Mouse (Mus musculus) urinary bladder, postnatal 0 days (tissue): ENCODE results near the gene Nusap1. TPM values are rescaled to one million over a fixed set of nuclear protein-coding genes. Genes with fewer than 3 reads are reported as not detected.

Experiments used
- polyA plus RNA-seq: library from polyadenylated mRNA; unstranded; fragments of >200 nt; fragmentation: Nextera tagmentation; extraction: Ambion mirVana; gene quantifications from 2 replicates; pipeline ENCODE4 v1.2.1, GENCODE M21; 2015

Nusap1 gene
- 11.1 and 18.6 TPM in 2 replicates for polyA plus RNA-seq

GRCm38 (mm10) chr2:119618199-119618982 lies at the start of gene Nusap1, which contains the start of gene Oip5:
Gene Nusap1 (plus strand): TSS chr2:119618298.
Gene Oip5 (minus strand): TSS chr2:119618469.

GRCm38 (mm10) chr2:119662220-119663182 lies 44.4 kb downstream of the Nusap1 start, which contains the start of gene Ndufaf1:
Gene Ndufaf1 (minus strand): TSS chr2:119662827.

GRCm38 (mm10) chr2:119674525-119675214 lies 56.6 kb downstream of the Nusap1 start, which contains the start of gene Rtf1:
Gene Rtf1 (plus strand): TSS chr2:119675068.

Other genes with a start within 250 kb of the Nusap1 start
- 2.2 and 2.5 TPM in 2 replicates for gene Ino80, start 140.6 kb upstream of the Nusap1 start, polyA plus RNA-seq
- 0.41 and 1.4 TPM in 2 replicates for gene Exd1, start 70.7 kb upstream of the Nusap1 start, polyA plus RNA-seq
- gene Chp1, start 70.6 kb upstream of the Nusap1 start, polyA plus RNA-seq, result 68.6 and 70.6 TPM in 2 replicates
- 6.1 and 10.6 TPM in 2 replicates for gene Oip5, start 171 bp downstream of the Nusap1 start, polyA plus RNA-seq
- gene Ndufaf1, start 44.5 kb downstream of the Nusap1 start, polyA plus RNA-seq, result 29.6 and 30.6 TPM in 2 replicates
- gene Rtf1, start 56.8 kb downstream of the Nusap1 start, polyA plus RNA-seq, result 22.0 and 25.2 TPM in 2 replicates
- gene Itpka, start 124.0 kb downstream of the Nusap1 start, polyA plus RNA-seq, result 0.19 TPM in 1 of 2 replicates, not detected in the other
- gene Ltk, start 142.1 kb downstream of the Nusap1 start, polyA plus RNA-seq, result not detected in 2 replicates
- gene Rpap1, start 169.2 kb downstream of the Nusap1 start, polyA plus RNA-seq, result 10.5 and 10.8 TPM in 2 replicates
- gene Tyro3, start 179.4 kb downstream of the Nusap1 start, polyA plus RNA-seq, result 17.5 and 18.9 TPM in 2 replicates